Mouse (Mus musculus) liver, embryonic 14 days (tissue): ENCODE results near the gene Baiap2l1. TPM values are rescaled to one million over a fixed set of nuclear protein-coding genes. Genes with fewer than 3 reads are reported as not detected.

Experiments
- polyA plus RNA-seq: library from polyadenylated mRNA; depleted of rRNA; stranded (reverse); fragments of >200 nt; gene quantifications from 2 replicates; pipeline ENCODE4 v1.2.3, GENCODE M21; 2012; rRNA removed

Gene Baiap2l1
- polyA plus RNA-seq: 2.2 and 2.6 TPM in 2 replicates

DNA sequence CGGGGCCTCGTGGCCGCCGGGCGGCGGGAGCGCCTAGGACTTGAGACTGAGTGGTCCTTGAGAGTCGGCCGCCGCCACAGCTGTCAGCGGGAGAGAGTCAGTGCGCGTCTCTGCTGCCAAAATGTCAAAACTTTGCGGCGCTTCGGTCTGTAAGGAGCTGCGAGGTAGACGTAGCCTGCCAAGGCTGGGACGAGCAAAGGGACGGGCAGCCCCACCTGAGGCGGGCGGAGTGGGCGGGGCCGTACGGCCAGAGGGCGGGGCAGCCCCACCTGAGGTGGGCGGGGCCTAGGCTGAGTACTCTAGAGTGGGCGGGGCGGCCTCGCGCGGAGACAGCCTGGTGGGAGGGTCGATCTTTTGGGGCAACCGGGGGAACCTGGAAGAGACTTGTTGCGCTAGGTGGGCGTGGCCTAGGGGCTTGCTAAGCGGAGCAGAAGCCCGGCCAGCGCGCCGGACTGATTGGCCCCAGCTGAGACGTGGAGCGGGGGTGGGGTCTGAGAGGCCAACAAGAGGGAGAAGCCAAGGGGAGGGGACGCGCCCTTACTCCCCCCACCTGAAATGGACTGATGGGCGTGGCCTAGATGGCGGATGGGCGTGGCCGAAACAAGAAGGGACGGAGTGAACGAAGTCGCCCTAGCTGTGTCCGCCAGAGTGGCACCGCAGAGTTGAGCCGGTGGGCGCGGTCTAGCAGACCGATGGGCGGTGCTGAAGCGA is at the start of gene Baiap2l1:
TSS of gene Baiap2l1 (minus strand) at position 232 of the 711 bp plus-strand sequence.

DNA sequence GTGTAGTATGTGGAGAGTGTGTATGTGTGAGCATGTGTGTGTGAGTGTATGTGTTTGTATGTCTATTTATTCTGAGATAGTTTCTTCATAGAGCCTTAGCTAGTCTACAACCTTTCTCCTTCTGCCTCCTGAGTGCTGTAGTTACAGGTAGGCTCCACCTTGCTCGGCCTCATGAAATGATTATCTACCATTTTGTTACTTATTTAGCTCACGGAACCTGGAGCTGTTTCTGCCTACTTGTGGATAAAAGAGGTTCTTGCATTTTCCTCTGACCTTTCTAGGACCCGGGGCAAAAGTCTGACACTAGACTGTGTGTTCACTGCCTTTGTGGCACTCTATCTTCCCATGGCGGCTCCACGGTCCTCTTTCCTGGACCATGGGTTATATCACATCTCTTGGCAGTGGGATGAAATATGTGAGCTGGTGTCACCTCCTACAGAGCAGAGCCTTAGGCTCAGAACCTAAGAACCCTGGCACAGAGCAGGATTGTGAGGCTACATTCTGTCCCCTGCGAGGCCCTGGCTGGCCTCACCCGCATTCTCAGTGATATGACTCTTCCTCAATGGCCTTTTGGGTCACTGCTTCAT is 113.9 kb downstream of the Baiap2l1 start, which contains the start of gene Bri3:
TSS of gene Bri3 (plus strand) at position 537 of the 587 bp plus-strand sequence.

DNA sequence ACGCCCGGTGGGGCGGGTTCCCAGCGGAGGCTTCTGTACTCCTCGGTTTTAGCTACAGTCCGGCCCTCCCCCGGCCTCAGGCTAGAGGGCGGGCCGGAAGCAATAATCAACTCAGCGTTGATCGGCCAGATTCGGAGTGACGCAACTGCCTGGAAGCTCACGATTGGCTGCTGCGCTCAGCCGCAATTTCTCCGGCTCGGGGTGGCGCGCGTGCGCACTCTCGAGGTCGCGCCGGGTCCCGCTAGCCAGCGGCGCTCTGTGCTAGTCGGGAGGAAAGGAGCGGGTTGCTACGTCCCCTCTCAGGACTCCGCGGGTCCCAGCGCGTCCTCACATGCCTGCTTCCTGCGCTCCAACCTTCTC is 134.4 kb downstream of the Baiap2l1 start, which contains the start of gene Tecpr1:
TSS of gene Tecpr1 (minus strand) at position 113 of the 360 bp plus-strand sequence.

Other genes with a start within 250 kb of the Baiap2l1 start
- gene Bhlha15, start 167.8 kb downstream of the Baiap2l1 start, polyA plus RNA-seq: 0.33 and 0.35 TPM in 2 replicates
- gene Tecpr1, start 134.5 kb downstream of the Baiap2l1 start, polyA plus RNA-seq: 2.4 and 2.7 TPM in 2 replicates
- gene Bri3, start 113.7 kb downstream of the Baiap2l1 start, polyA plus RNA-seq: 12.1 and 13.4 TPM in 2 replicates
- gene Nptx2, start 187.8 kb upstream of the Baiap2l1 start, polyA plus RNA-seq: 0.01 TPM in 2 replicates